Mouse (Mus musculus) ovary, adult 18-20 months (tissue): ENCODE measurements around the gene Trmt1.

Experiments used
- DNase-seq: peaks from one replicate; pipeline ENCODE4 v3.0.0; 2022; ENCODE audit warnings: low spot score, mixed read lengths

The Trmt1 gene

DNA sequence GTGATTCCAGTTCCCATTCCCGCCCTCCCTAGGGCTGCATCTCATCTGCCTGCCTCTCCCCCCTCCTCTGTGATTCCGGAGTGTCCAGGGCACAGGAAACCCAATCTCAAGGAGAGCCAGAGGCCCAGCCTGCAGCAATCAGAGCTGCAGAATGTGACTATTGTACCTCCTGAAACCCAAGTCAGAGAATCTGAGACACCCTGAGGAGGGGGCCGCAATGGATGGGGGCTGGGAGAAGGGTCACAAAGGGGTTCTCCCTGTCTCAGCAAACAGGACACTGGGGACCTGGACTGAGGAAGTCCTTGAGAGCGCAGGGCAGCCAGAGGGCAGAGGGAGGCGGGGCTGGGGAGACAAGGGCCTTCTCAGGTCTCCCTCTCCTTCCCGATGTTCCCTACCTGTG is 46.9 kb downstream of the Trmt1 start:
- no peak for DNase-seq

DNA sequence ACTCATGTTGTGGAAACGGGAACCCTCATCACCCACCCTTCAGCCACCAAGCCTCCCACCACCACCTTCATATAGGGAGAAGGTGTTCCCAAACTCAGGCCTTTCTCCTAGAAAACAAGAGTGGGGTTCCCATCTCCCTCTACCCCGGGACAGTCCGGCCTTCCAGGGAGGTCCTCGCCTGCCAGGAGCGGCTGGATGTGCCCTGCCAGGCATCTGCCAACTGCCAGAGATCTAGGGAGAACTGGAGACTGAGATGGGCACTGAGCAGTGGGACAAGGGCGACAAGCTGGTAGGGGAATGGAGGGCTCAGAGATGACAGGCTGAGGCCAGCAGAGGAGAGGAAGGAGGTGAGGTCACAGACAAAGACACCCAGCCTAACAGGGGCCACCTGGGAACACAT is 47.9 kb downstream of the Trmt1 start:
- no peak for DNase-seq

DNA sequence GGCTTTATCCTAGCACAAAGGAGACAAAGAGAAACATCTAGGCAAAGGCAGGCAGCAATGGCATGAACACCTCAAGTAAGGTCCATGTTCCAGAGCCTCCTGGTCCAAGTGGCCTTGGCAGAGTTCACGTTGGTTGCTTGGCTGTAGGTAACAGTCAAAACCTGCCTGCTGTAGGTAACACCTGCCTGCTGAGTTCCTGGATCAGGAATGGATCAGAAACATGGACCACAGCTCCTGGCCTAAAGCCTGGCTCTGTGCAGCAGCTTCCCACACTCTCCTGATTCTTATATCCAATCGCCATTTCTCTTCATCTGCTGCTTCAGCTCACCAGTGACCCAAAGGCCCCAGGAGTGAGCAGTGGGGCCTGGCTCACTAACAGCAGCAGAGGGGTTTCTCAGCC is 48.6 kb downstream of the Trmt1 start:
- DNase-seq, result no peak

DNA sequence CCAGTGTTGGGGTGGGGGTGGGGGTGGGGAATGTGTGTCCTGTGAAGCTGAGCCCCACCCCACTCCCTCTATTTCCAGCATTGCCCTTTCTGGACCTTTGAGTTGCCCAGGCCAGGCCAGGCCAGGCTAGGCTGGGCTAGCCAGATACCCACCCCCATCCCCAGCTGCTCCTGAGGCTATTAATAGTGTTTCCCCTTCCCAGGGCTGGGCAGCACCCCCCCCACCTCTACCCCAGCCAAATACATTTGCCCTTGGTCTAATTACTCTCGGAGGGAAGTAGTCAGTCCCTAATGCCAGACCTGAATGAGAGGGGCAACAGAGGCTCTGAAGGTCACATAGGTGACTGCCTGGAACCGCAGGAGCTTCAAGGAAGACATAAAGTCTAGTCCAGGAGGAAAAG is 49.5 kb downstream of the Trmt1 start:
- no peak for DNase-seq

DNA sequence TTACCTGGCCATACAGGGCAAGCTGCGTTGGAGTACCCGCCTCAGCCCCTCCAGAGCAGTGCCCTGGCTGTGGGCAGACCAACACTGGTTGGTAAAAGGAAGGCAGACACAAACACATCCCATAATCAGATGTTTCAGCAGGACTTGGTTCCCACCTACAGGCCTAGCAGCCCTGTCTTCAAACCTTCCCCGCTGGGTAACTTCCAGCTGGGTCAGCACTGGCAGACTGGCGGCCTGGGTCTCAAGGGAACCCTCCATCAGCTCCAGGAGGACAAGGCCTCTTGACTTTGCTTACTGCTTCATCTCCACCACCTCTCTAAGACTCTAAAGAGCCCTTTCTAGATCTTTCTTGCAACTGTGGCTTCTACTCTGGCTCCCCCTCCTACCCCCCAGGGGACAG is 50.4 kb downstream of the Trmt1 start:
- DNase-seq, result no peak

DNA sequence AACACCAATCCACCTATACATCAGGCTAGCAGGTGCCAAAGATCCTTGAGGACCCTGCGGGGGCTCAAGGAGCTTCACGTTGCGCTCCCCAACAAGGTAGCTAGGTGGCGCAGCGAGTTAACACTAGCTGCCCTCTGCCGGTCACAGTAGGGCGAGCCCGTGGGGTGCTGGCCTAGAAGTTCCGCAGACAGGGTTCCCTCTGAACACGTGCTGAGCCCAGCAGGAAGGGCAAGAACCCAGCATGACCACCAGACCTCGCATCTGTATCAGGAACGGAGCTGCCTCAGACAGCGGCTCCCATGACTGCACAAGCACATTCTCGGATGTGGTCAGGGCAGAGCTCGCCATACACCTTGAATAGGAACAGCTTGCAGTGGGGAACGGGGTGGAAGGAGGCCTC is 51.5 kb downstream of the Trmt1 start:
- DNase-seq, result peak; percentile 52

DNA sequence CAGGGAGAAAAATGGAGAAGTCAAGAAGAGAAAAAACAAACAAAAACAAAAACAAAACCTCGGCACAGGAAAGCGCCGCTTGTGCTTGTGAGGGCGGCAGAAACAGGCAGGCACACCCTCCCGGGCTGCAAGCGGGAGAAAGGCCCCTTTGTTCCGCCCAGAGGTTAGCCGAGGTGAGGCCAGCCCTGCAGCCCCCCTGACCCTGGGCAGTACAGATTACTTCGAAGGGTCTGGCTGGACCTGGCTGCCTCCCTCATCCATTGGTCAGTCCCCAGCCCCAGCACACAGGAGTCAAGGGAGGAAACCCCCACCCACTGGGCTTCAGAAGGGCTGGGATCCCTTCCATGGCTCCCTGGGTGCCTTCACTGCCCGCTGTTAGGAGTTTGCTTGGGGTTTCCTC is 52.2 kb downstream of the Trmt1 start:
- DNase-seq, result no peak

DNA sequence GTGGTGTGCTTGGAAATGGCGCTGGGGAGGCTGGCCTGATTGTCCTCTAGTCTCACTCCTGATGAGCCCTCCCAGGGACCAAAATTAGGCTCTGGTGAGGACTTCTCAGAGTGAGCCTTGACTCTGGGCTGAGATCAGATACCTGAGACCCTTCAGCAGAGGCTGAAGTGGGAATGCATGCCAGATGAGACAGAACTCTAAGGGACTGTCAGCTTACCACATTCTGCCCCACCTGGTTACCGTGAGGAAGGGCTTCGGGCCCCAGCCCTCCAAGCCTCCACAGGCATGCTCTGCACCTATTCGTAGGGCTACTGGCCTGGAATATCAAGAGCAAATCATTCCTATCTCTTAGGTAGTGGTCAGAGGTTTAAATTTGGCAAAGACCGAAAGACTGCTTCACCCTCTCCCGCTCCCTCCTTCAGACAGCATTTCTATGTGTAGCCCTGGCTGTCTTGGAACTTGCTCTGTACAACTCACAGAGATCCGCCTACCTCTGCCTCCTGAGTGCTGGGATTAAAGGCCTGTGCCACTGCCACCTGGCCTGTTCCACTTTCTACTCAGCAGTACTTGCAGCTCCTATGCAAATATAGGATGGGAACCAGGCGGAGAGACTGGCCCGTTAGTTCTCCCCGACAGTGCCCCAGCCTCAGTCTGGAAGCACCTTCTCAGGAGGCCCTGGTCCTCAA is 52.8 kb downstream of the Trmt1 start:
- DNase-seq, result no peak

DNA sequence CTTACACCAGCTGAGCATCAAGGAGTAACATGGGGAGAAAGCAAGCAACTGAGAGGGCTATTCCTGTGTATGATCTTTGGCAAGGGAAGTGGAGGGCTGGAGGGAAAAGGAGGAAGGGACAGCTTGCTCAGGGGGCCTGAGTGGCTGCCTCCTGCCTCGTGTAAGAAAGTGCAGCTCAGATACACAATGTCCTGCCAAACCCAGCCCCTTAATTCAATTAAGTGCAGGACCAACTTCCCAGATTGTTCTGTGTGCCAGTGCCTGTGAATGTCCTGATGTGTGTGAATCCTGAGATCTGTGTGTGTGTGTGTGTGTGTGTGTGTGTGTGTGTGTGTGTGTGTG is 53.3 kb downstream of the Trmt1 start:
- DNase-seq, result no peak

DNA sequence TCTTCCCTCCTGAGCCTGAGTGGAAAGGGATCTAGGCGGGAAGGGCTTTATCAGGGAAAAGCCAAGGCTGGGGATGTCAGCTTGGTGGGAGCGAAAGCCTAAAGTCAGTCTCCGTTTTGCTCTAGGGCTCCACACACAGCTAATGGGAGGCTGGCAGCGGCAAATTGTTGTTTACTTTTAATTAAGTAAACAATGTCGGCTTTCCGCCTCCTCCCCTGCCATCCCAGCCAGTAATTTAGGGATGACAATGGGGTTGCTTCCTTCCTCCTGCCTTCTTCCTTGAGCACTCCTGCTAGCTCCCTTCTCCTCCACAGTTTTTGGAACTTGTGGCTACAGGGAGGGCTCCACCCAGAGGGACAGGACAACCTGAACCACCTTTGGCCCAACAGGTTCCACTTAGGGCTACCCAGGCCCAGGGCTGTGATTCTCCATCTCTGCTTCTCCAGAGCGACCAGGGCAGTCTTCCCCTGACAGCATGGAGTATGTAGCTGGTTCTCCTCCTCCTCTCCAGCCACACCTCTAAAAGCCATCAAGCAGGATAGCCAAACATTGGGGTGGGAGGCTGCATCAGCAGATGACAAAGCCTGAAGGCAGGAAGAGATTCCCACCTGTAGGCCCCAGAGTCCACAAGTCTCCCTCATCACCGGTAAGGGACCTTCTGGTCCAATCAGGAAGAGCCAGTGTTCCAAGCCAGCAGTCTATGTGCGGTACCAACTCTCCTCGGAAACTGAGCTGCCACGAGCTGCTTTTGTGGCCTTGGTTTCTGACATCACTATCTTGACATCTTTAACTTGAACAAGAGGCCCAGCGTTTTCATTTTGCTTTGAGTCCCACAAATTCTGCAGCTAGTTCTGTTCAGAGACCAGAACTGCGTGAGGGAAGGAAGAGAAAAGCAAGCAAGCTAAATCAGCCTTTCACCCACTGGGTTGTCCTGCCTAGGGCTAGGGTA is 55.1 kb downstream of the Trmt1 start:
- no peak for DNase-seq

DNA sequence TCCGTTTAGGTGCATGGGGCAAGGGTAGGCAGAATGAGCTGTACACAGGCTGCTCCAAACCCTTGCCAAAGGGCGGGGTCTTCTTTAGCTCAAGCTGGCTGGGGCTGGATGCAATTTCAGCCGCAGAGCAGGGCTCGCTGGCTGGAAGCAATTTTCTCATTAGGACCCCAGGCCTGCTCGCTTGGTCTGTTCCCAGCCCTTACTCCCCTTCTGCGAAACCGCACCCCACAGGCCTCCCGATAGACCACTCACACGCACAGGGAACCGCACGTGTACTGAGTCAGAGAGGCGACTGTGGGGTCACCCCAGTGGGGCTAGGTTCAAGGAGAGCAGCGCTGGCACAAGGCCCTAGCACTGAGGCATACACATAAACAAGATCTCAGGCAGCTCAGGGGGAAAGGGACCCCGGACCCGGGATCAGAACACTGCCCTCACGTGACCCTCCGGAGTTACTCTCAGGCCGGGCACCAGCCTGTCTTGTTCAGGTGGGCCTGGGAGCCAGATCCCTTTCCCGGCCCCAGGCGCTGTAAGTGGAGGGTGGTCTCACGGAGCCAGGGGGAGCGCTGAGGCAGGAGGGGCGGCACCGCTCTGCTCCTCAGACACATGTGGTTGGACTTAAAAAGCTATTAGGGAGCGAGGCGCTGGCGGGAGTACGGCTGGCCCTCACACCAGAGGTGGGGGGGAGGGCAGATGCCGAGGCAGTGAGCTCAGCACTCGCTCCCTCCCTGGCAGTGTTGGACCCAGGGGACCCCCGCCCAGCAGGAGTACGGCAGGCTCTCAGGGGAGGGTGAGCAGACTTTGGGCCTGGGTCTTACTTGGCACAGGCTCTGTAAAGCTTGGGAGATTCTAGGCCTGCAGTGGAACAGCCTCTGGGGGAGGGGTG is 56.3 kb downstream of the Trmt1 start:
- DNase-seq, result peak; percentile 38

DNA sequence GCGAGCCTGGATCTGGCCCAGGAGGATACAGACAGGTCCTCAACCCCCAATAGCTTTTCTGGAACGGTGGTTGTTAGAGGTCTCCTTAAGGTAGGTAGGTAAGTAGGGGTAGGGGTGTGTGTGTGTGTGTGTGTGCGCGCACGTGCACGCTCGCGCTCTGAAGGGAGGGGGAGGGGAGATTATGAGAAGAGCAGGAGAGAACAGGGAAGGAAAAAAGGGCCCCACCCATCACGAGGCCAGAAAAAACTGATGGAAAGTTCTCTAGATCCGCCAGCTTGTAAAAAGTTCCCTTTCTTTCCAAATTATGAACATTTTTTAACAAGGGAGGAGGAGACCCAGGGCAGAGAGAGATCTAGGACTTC is 56.9 kb downstream of the Trmt1 start:
- DNase-seq, result no peak

DNA sequence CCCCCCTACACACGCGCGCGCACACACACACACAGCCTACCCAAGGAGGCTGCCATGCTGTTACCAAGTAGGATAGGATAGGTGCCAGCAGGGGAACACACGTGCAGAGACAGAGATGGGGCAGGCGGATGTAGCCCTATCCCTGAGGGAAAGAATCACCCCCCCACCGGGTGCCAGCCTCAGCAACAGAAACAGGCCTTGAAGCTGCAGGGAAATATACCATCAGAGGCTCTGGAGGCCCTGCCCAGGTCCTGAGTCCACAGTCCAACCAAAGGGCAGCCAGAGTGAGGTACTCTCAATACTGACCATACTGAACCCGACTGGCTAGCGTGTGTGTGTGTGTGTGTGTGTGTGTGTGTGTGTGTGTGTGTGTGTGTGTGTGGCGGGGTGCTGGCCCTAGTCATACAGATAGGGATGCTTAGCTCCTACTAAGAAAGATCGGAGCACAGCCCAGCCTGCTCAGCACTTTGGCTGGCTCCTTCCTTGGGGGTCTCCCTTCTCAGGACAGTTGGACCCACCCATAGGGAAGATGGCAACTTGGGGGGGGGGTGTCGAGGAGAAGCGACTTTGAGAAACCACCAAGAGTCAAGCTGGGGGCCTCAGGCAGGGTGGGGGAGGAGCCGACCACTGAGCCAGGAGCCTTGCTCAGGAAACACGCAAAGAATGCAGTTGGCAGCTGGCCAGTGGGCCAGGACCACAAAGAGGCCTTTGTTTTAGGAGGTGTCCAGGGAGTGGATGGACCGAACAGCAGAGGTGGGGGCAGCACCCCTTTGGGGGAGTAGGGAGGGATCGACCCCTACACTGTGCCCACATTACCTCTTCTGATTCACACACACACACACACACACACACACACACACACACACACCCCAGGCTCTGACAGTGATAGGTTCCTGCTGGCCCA is 57.7 kb downstream of the Trmt1 start:
- DNase-seq, result peak; percentile 60

DNA sequence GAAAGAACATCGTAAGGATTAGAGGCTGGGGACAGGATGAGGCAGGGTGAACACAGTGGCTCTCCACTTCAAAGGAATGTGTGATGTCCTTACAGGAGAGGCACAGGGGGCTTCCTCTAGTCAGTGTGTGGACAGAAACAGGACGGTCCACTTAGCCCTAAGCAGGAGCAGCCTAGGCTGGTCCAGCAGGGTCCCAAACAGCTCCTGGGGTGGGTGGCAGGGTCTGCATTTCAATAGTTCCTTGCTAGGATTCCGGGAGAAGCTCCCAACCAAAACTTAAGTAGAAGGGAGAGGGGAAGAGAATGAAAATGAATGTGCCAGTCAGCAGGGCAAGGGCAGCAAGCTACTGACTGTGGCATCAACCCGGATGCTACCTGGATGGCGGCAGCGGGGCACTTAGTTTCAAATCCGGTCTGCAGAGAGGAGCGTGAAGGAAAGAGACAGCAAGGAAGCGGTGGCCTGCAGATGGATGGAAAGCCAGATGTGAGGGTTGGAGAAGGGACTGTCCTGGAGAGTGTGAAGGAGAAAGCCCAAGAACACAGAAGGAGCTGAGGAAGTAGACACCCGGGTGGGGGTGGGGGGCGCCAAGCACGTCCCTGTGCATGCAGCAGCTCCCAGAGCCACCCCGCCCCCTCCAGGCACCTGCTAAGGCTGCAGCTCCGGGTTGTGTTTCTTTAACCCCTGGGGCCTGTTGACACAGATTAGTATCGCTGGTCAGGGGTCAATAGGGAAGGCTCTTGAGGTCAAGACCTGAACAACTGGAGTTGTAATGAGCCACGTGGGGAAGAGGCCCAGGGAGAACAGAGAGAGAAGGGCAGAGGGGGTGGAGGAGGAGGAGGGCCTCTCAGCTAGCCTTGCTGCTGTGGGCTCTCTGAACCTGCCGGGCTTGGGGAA is 59.2 kb downstream of the Trmt1 start:
- no peak for DNase-seq
